Mouse (Mus musculus): ENCODE results near the gene Mgat4d. TPM values are rescaled to one million over a fixed set of nuclear protein-coding genes. Genes with fewer than 3 reads are reported as not detected.

The Mgat4d gene
- total RNA-seq (2023): not detected

GRCm38 (mm10) chr8:83348263-83348662 is at the start of gene Mgat4d:
Gene Mgat4d (plus strand): TSS chr8:83348471.

GRCm38 (mm10) chr8:83331899-83332697 is 16.2 kb upstream of the Mgat4d start, which contains the start of gene Elmod2:
Gene Elmod2 (minus strand): TSS chr8:83332486.

GRCm38 (mm10) chr8:83389316-83390005 is 41.2 kb downstream of the Mgat4d start, which contains the start of gene Clgn:
Gene Clgn (plus strand): TSS chr8:83389867.

Other genes starting within 250 kb of the Mgat4d start
- gene Tbc1d9, start 183.1 kb upstream of the Mgat4d start, total RNA-seq (2023): 2.0 TPM
- not detected for gene Gm10645, start 182.3 kb upstream of the Mgat4d start, total RNA-seq (2023)
- gene Ucp1, start 58.1 kb upstream of the Mgat4d start, total RNA-seq (2023): not detected
- 11.5 TPM for gene Elmod2, start 16.0 kb upstream of the Mgat4d start, total RNA-seq (2023)
- not detected for gene Clgn, start 41.4 kb downstream of the Mgat4d start, total RNA-seq (2023)
- gene Scoc, start 109.9 kb downstream of the Mgat4d start, total RNA-seq (2023): 24.3 TPM
- gene Olfr370, start 187.3 kb downstream of the Mgat4d start, total RNA-seq (2023): not detected
- 72.2 TPM for gene Ndufb7, start 218.2 kb downstream of the Mgat4d start, total RNA-seq (2023)